Mouse (Mus musculus) erythroblast, embryonic 14.5 days (primary cell): ENCODE data around the gene Gm7534. TPM values are rescaled to one million over a fixed set of nuclear protein-coding genes. Genes with fewer than 3 reads are reported as not detected.
A peak's percentile ranks its signal among the peaks of the same experiment; 100 is the strongest.

Experiments used
- H3K27me3 ChIP-seq: 2 replicates; pipeline ENCODE4 v1.6.1; 2012; ENCODE audit warnings: inconsistent platforms; ENCODE audit not compliant: control insufficient read depth
- H3K36me3 ChIP-seq: 2 replicates; pipeline ENCODE4 v1.6.1; 2012; ENCODE audit warnings: mild to moderate bottlenecking, inconsistent platforms; ENCODE audit not compliant: control insufficient read depth
- H3K4me1 ChIP-seq: 2 replicates; pipeline ENCODE4 v1.6.1; 2012; ENCODE audit warnings: inconsistent platforms; ENCODE audit not compliant: control insufficient read depth
- H3K4me3 ChIP-seq: replicated peaks from 2 replicates; pipeline ENCODE3; 2012; ENCODE audit warnings: moderate library complexity, mild to moderate bottlenecking, inconsistent platforms
- H3K9me3 ChIP-seq: 2 replicates; pipeline ENCODE4 v1.6.1; 2012; ENCODE audit warnings: low read length, inconsistent platforms, mixed read lengths; ENCODE audit not compliant: control insufficient read depth
- GATA1 ChIP-seq: IDR thresholded peaks from 2 replicates; pipeline ENCODE4 v1.6.1; 2012; ENCODE audit warnings: low read length, inconsistent platforms, mixed read lengths
- TAL1 ChIP-seq: IDR thresholded peaks from 3 replicates; pipeline ENCODE4 v1.6.1; 2012; ENCODE audit warnings: low read length, inconsistent platforms, mixed read lengths
- polyA plus RNA-seq: library from polyadenylated mRNA; stranded (reverse); fragments of >175 nt; gene quantifications from 2 replicates; pipeline ENCODE4 v1.2.3, GENCODE M21; 2012

Gene Gm7534
- polyA plus RNA-seq, 1 experiment: not detected

DNA sequence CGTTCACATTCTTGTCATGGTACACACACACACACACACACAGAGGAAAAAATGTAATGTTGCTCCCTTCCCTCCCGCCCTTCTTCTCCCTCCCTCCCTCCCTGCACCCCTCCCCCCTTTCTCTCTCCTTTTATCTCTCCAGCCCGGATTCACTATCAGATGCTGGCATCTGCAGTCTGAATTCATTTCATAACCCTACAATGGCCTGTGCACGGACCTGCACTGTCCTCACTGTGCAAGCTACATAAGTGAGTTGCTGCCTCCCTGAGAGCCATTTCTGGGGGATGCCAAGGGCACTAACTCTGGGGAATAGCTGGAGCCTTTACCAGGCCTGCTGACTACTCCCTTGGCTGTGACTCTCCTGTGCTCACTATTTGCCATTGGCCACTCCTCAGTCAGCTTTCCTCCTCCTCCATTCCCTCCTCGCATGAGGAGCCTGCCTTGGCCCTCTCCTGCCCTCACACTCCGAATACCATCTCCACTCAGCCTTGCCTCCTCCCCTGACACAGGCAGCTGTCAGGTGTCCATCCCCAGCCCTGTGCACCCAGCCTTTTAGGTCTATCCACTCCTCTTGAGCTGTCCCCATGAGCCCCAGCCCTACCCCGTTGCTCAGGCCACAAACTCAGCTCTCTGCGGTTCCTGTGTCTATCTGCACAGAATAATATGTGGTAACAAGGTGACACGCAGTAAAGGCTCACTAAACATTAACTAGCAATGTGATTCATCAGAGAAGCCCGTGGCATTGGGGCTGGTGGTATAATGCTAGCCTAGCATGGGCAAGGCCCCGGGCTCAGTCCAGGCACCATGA, 20.2 kb upstream of the Gm7534 start:
- H3K4me1 ChIP-seq: peaks cover 4% of the 10 kb centered on the region
- H3K9me3 ChIP-seq: no peaks in the 10 kb centered on the region
- no peaks in the 10 kb centered on the region for H3K36me3 ChIP-seq
- no peak for TF ChIP-seq TAL1
- no peak for TF ChIP-seq GATA1
- H3K4me3 ChIP-seq: no peak overlapping the region
- H3K27me3 ChIP-seq: peaks cover 2% of the 10 kb centered on the region; the same call in 1 of the 2 replicates

DNA sequence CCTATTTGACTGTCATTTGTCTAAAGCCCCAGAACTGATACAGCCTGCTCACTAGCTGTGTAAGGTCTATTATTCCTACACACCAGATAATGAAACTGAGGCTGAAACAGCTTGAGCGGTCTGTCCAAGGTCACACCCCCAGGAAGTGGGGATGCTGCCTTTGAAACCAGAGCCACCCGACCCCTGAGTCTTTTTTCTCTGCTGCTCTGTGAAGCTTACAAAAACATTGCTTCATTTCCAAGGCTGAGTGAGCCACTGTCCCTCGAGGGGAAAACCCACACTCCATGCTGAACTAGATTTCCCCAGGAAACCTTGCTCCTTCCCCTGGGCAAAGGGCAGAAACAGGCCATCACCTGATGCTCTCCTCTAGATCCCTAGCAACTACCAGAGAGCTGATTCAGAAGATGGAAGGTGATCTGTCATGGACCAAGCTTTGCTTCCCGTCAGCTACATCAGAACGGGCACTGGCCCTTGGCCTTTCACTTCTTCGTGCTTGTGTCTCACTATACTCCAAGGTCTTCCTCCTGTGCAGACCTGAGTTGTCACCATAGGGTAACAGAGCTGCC, 3.8 kb upstream of the Gm7534 start:
- H3K4me3 ChIP-seq: no peak overlapping the region
- no peaks in the 10 kb centered on the region for H3K9me3 ChIP-seq
- H3K36me3 ChIP-seq: no peaks in the 10 kb centered on the region
- TF ChIP-seq TAL1 (no peak), GATA1 (no peak)
- H3K4me1 ChIP-seq: no peaks in the 10 kb centered on the region
- no peaks in the 10 kb centered on the region for H3K27me3 ChIP-seq

DNA sequence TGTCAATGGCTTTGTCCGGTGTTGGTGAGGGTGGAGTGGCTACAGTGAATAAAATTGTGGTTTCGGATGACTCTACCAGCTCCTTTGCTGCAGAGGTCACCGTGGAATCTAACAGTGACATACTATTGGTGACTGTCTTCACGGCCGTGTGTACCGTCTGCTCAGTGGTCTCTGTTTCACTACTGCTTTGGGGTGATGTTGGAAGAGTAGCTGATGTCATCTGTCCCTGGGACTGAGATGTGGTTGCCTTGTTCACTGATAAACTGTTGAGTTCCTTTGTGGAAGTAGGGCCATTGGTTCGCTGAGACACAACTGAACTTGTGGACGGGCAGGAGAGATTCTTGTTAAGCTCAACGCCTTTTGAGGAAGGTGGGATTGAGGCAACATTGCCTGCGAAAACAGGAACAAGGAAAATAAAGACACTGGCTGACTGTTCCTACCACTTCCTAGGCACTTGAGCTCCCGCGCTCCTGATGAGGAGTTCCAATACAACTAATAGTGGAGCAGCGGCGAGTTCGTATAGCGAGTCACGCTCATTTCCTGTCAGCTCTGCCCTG, 614 bp upstream of the Gm7534 start:
- H3K4me1 ChIP-seq: no peaks in the 10 kb centered on the region
- no peak overlapping the region for H3K4me3 ChIP-seq
- TF ChIP-seq GATA1: no peak
- no peak for TF ChIP-seq TAL1
- no peaks in the 10 kb centered on the region for H3K9me3 ChIP-seq
- no peaks in the 10 kb centered on the region for H3K36me3 ChIP-seq
- H3K27me3 ChIP-seq: no peaks in the 10 kb centered on the region

DNA sequence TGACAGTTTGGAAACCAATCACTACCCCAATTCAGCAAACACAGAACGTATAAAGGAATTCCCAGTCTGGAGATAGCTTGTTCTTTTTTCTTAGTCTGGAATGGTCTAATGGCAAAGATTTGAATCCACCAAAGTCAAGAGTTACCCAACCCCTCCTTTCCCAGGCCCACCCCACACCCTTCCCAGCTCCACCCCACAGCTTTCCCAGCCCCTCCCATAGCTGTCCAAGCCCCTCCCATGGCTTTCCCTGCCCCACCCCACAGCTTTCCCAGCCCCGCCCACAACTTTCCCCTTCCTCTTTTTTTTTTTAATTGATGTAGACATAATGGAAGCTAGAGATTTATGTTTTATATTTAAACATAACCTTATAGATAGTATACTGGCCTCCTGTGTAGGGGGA, 3.4 kb downstream of the Gm7534 start:
- H3K9me3 ChIP-seq: no peaks in the 10 kb centered on the region
- H3K36me3 ChIP-seq: no peaks in the 10 kb centered on the region
- TF ChIP-seq GATA1 (no peak), TAL1 (no peak)
- H3K4me1 ChIP-seq: no peaks in the 10 kb centered on the region
- no peak overlapping the region for H3K4me3 ChIP-seq
- no peaks in the 10 kb centered on the region for H3K27me3 ChIP-seq

DNA sequence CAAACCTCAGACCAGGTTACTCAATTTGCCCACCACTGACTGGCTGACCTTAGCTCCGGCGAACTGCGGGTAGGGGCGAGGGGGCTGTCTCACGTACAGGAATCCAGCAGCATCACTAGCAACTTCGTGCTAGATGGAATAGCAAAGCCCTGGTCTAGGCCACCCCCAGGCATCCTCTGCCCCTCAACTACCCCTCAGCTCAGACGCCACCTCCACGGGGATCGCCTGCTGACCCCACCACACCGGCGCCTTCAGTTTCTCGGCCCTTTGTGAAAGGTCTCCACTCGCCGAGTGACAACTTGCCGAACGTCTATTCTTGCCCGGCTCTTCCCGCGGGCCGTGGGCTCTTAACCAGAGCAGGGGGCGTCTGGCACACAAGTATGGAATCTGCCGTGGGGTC, 16.5 kb downstream of the Gm7534 start:
- Histone ChIP-seq H3K4me3 (peak overlapping the region; percentile 80), H3K9me3 (no peaks in the 10 kb centered on the region), H3K4me1 (peaks cover 39% of the 10 kb centered on the region), H3K36me3 (peaks cover 21% of the 10 kb centered on the region), H3K27me3 (no peaks in the 10 kb centered on the region)
- TF ChIP-seq GATA1 (no peak), TAL1 (no peak)

DNA sequence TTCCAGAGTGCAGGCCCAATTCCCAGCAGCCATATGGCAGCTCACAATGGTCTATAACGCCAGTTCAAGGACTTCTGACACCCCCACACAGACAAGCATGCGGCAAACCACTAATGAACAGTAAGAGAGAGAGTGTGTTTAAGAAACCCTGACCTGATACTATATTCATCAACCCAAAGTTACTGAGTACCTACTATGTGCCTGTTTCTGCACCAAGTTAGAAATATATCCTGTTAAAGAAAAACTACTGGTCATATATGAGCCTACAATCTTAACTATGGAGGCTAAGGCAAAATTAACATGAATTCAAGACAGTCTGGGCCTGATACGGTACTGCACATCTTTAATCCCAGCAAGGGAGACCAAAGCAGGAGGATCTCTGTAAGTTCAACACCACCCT, 17.2 kb downstream of the Gm7534 start:
- TF ChIP-seq GATA1 (no peak), TAL1 (no peak)
- H3K4me1 ChIP-seq: peaks cover 46% of the 10 kb centered on the region
- no peaks in the 10 kb centered on the region for H3K9me3 ChIP-seq
- peak overlapping the region; percentile 80 for H3K4me3 ChIP-seq
- peaks cover 28% of the 10 kb centered on the region for H3K36me3 ChIP-seq
- no peaks in the 10 kb centered on the region for H3K27me3 ChIP-seq

DNA sequence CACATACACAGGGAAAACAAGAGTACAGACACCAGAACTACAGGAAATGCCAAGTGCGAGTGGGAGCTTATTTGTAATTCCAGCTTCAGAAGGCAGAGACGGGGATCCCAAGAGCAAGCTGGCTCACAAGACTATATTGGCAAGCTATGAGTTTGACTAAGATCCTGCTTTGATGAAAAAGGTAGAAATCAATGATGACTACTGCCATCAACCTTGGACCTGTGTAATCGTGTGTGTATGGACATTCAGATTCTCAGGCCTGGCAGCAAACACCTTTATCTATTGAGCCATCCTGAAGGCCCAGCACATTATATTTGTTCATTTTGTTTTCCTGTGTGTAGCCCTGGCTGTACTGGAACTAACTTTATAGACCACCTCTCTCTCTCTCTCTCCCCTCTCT, 19.1 kb downstream of the Gm7534 start:
- Histone ChIP-seq H3K36me3 (peaks cover 39% of the 10 kb centered on the region), H3K27me3 (no peaks in the 10 kb centered on the region)
- no peak for TF ChIP-seq TAL1
- no peak for TF ChIP-seq GATA1

DNA sequence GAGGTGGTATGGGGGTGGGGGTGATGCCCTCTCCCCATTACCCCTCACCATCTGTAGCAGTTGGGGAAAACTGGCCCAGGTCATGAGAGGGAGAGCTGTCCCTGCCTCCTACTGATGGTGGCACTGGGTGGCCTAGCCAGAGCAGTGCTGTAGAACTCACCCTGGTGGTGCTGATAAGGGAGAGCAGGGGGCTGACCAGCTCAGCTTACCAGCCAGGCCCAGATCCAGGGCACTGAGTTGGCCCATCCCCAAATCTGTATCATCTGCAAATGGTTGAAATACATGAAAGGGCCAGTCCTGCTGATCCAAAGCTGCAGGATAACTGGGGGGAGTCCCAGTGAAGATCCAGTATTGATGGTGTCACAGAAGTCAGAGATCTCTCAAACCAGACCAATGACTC, 21.0 kb downstream of the Gm7534 start:
- TF ChIP-seq TAL1 (no peak), GATA1 (no peak)
- Histone ChIP-seq H3K36me3 (peaks cover 42% of the 10 kb centered on the region), H3K9me3 (no peaks in the 10 kb centered on the region), H3K4me3 (no peak overlapping the region), H3K27me3 (no peaks in the 10 kb centered on the region), H3K4me1 (peaks cover 40% of the 10 kb centered on the region)

More for the DNA sequence above, 19.1 kb downstream of the Gm7534 start:
- peaks cover 48% of the 10 kb centered on the region for H3K4me1 ChIP-seq
- H3K4me3 ChIP-seq: no peak overlapping the region
- no peaks in the 10 kb centered on the region for H3K9me3 ChIP-seq

DNA sequence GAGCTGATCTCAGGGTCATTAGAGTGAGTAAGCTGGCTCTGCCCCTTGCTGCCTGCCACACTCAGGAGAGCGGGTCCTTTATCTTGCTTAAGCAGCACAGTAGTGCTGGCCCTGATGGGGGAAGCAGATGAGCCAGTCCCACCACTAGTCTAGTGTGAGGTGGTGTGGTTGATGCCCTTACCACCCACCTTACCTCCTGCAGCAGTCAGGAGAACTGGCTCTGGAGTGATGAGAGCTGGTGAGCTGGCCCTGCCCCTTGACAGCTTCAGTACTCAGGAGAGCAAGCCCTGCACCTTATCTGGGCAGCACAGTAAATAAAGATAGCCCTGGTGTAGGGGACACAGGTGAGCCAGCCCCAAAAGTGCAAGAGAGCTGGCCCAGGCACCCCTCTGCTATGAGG, 21.7 kb downstream of the Gm7534 start:
- peaks cover 49% of the 10 kb centered on the region for H3K36me3 ChIP-seq
- peaks cover 36% of the 10 kb centered on the region for H3K4me1 ChIP-seq
- TF ChIP-seq TAL1 (no peak), GATA1 (no peak)
- H3K27me3 ChIP-seq: no peaks in the 10 kb centered on the region
- no peaks in the 10 kb centered on the region for H3K9me3 ChIP-seq
- H3K4me3 ChIP-seq: no peak overlapping the region
